Mouse (Mus musculus) intestine, embryonic 15.5 days (tissue): ENCODE results near the gene Cd36. TPM values are rescaled to one million over a fixed set of nuclear protein-coding genes. Genes with fewer than 3 reads are reported as not detected.

Experiments used
- ATAC-seq: fragments of 200-750 bp; cut with Nextera tagmentation; 2 replicates; pipeline ENCODE4 v1.8.0; 2017; ENCODE audit warnings: moderate TSS enrichment, moderate library complexity
- H3K27ac ChIP-seq: fragments of 300-500 bp; sonication (generic); 2 replicates; pipeline ENCODE4 v1.5.1; 2015; ENCODE audit warnings: mild to moderate bottlenecking, inconsistent platforms
- H3K27me3 ChIP-seq: fragments of 300-500 bp; sonication (generic); replicated peaks from 2 replicates; pipeline ENCODE4 v1.6.1; 2015; ENCODE audit warnings: inconsistent platforms
- H3K36me3 ChIP-seq: fragments of 300-500 bp; sonication (generic); 2 replicates; pipeline ENCODE4 v1.6.1; 2015; ENCODE audit warnings: inconsistent platforms
- H3K4me1 ChIP-seq: fragments of 300-500 bp; sonication (generic); replicated peaks from 2 replicates; pipeline ENCODE4 v1.6.1; 2015; ENCODE audit warnings: inconsistent platforms
- H3K4me2 ChIP-seq: fragments of 300-500 bp; sonication (generic); replicated peaks from 2 replicates; pipeline ENCODE4 v1.6.1; 2015; ENCODE audit warnings: mild to moderate bottlenecking, inconsistent platforms
- H3K4me3 ChIP-seq: fragments of 300-500 bp; sonication (generic); replicated peaks from 2 replicates; pipeline ENCODE4 v1.5.1; 2015; ENCODE audit warnings: inconsistent platforms
- H3K9ac ChIP-seq: fragments of 300-500 bp; sonication (generic); 2 replicates; pipeline ENCODE4 v1.6.1; 2015; ENCODE audit warnings: inconsistent platforms
- H3K9me3 ChIP-seq: fragments of 300-500 bp; sonication (generic); 2 replicates; pipeline ENCODE4 v1.6.1; 2016; ENCODE audit warnings: inconsistent platforms
- WGBS: fragments of 180-500 bp; shearing (Covaris S2); methylation state at CpG from one replicate; pipeline ENCODE4 v1.1.7; 2015; 5-methylcytosine and 5-hydroxymethylcytosine counted together
- polyA plus RNA-seq: library from polyadenylated mRNA; unstranded; fragments of >200 nt; fragmentation: Nextera tagmentation; extraction: Ambion mirVana; gene quantifications from 2 replicates; pipeline ENCODE4 v1.2.1, GENCODE M21; 2015

Gene Cd36
- polyA plus RNA-seq, 1 experiment from 2014 or later: 31.6 TPM

DNA sequence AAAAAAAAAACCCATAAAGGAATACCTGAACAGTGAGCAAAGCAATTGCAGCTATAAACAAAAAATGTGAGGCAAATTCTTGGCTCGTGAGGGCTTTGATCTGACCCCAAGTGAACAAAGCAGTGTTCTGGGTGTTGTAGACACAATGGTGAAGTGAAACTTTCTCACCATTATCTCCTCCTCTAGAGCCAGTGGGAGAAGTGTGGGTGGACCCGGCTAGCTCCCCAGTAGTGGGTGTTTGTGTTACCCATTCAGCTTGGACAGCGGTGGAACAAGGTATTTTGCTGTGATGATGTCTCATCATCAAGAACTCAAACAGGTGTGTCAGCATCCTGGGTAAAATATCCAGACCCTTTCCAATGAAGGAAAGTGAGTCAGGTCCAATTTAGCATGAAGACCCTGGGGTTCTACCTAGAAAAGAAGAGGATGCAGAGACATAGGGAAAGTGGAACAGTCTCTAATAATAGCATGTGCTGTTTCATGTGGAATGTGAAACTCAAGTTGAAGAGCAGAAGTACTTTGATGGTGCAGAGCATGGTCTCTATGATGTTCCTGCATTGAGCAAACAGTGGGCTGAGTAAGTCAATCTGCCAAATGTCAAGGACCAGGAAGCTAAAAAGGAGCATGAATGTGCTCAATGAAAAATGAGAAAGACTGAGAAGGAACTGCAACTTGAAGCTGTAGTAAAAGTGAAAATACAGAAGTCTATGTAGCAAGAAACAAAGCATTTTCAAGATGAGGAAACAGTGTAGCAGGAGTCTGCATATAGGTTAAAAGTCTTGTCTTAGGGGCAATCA lies 34.3 kb downstream of the Cd36 start:
- Histone ChIP-seq H3K36me3 (no peaks in the 10 kb centered on the region), H3K4me2 (no peak overlapping the region), H3K27ac (no peak overlapping the region), H3K4me3 (no peak overlapping the region), H3K9ac (no peak overlapping the region), H3K27me3 (no peaks in the 10 kb centered on the region), H3K4me1 (no peaks in the 10 kb centered on the region), H3K9me3 (no peaks in the 10 kb centered on the region)
- ATAC-seq: no peak
- 85% methylated on average over 3 of the region's 3 CpGs for WGBS

DNA sequence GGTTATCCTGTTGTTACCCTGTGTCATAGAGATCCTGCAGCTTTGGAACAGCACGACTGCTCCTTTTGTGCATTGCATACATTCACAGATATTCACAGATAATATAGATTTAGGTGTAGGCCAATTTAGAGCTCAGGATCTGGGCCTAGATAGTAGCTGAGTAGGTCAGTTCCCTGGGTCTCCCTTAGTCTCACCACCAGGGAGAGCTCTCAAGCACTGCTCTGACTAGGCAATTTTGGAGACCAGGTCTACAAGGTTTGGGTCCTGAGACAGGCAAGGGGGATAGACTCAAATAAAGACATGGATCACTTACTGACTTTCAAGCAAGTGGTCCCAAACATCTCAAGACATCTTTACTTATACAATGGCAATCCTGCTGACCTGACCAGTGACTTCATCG lies 38.0 kb downstream of the Cd36 start:
- H3K27me3 ChIP-seq: no peaks in the 10 kb centered on the region
- H3K4me1 ChIP-seq: no peaks in the 10 kb centered on the region
- H3K27ac ChIP-seq: no peak overlapping the region
- 80% methylated on average over 2 of the region's 2 CpGs for WGBS
- no peak overlapping the region for H3K9ac ChIP-seq
- H3K4me3 ChIP-seq: no peak overlapping the region
- H3K9me3 ChIP-seq: no peaks in the 10 kb centered on the region
- no peaks in the 10 kb centered on the region for H3K36me3 ChIP-seq
- no peak for ATAC-seq
- no peak overlapping the region for H3K4me2 ChIP-seq

DNA sequence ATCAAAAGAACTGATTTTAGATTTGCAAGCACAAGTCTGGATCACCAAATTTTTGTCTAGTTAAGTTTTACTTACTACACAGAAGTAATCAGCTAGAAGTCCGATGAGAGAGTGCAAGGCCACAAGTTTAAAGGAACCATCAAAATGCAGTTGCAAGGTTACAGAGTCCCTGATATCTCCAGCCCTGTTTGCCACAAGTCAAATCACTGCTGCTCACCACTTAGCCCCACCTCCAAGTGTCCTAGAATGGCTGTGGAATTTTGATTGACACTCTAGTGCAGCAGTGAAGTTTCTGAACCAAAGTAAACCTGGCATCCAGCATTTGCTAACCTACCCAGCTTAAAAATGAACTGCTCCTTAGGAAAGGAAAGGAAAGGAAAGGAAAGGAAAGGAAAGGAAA lies 39.0 kb downstream of the Cd36 start:
- Histone ChIP-seq H3K27me3 (no peaks in the 10 kb centered on the region), H3K4me3 (no peak overlapping the region), H3K36me3 (no peaks in the 10 kb centered on the region), H3K4me1 (no peaks in the 10 kb centered on the region), H3K9ac (no peak overlapping the region), H3K4me2 (no peak overlapping the region), H3K9me3 (no peaks in the 10 kb centered on the region), H3K27ac (no peak overlapping the region)
- WGBS: 74% methylated on average over 1 of the region's 1 CpGs
- no peak for ATAC-seq

DNA sequence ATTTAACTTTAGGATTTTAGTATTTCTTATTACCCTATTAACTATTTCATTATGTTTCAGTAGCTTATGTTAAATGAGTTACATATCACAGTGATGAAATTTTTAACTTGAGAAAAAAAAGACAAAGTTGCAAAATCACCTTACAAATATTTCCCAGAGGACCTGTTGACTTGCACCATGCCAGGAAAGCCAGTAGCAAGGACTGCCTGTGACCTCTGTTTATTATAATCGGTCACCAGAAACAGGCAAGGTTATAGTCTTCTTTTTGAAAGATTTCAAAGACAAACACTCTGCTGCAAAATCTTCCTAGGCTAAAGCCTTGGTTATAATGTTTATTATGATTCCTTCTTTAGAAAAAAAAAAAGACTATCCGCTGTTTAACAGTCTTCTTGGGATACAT lies 39.9 kb downstream of the Cd36 start:
- Histone ChIP-seq H3K9me3 (no peaks in the 10 kb centered on the region), H3K9ac (no peak overlapping the region), H3K27me3 (no peaks in the 10 kb centered on the region), H3K4me1 (no peaks in the 10 kb centered on the region), H3K27ac (no peak overlapping the region), H3K4me3 (no peak overlapping the region), H3K4me2 (no peak overlapping the region), H3K36me3 (no peaks in the 10 kb centered on the region)
- ATAC-seq: no peak
- 83% methylated on average over 2 of the region's 2 CpGs for WGBS

DNA sequence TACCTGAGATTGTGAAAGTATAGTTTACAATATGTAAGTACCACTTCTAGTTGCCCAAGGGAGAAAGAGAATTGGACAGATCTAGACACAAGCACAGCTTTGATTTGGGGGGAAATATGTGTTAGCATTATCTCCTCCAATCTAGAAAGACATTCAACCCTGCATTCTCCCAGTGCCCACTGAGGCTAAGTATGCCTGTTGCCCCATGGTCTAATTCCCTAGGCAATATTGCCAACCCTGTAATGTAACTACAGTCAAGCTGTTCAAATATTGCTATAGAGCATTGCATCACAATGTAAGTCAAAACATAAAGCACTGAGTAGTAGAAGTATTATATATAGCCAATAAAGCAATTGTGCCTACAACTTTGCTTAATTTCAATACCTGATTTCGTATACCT lies 40.3 kb downstream of the Cd36 start:
- WGBS: 92% methylated on average over 1 of the region's 1 CpGs

DNA sequence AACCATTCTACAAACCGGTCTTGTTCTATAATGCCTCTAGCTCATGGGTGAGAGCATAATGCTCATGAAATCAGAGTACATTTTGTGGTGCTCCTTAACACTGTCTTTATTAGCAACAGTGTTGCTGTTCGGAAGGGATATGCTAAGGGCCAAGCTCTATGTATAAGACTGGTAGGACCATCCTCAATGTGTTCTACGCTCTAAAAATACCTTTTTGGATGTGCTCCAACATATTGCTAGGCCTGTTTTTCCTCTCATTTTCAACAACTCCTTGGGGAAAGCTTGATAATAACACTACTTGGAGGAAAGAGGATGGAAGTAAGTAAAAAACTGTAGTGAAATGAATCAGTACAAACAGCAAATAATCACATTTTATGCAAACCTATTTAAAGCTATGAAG lies 44.7 kb downstream of the Cd36 start:
- H3K9ac ChIP-seq: no peak overlapping the region
- no peaks in the 10 kb centered on the region for H3K9me3 ChIP-seq
- no peak for ATAC-seq
- no peaks in the 10 kb centered on the region for H3K27me3 ChIP-seq
- H3K4me3 ChIP-seq: no peak overlapping the region
- no peaks in the 10 kb centered on the region for H3K36me3 ChIP-seq
- no peak overlapping the region for H3K27ac ChIP-seq
- no peak overlapping the region for H3K4me2 ChIP-seq
- no peaks in the 10 kb centered on the region for H3K4me1 ChIP-seq
- WGBS: 72% methylated on average over 3 of the region's 3 CpGs

More for the DNA sequence above, 40.3 kb downstream of the Cd36 start:
- H3K9ac ChIP-seq: no peak overlapping the region
- H3K9me3 ChIP-seq: no peaks in the 10 kb centered on the region
- no peak for ATAC-seq
- no peaks in the 10 kb centered on the region for H3K27me3 ChIP-seq
- H3K36me3 ChIP-seq: no peaks in the 10 kb centered on the region
- no peak overlapping the region for H3K4me3 ChIP-seq
- no peaks in the 10 kb centered on the region for H3K4me1 ChIP-seq
- H3K4me2 ChIP-seq: no peak overlapping the region
- H3K27ac ChIP-seq: no peak overlapping the region

DNA sequence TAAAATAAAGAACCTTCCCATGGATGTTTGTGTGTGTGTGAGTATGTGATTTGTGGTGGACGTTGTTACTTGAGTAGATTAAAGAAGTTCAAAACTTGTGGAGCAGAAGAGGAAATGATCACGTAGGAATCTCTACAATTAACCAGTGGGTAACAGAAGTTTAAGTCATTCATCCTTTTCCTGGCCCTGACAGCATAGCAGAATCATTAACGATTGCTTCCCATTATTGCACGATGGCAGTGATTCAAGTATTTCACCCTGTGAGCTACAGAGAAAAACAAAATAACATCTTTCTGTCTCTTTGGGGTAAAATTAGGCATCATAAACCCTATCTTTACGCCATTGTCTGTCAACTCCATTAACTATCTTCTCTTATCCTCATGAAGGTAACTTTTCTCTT lies 45.3 kb downstream of the Cd36 start:
- ATAC-seq: no peak
- H3K9me3 ChIP-seq: no peaks in the 10 kb centered on the region
- H3K4me2 ChIP-seq: no peak overlapping the region
- H3K27me3 ChIP-seq: no peaks in the 10 kb centered on the region
- no peak overlapping the region for H3K27ac ChIP-seq
- no peak overlapping the region for H3K9ac ChIP-seq
- H3K4me1 ChIP-seq: no peaks in the 10 kb centered on the region
- no peak overlapping the region for H3K4me3 ChIP-seq
- WGBS: 67% methylated on average over 5 of the region's 5 CpGs
- no peaks in the 10 kb centered on the region for H3K36me3 ChIP-seq

DNA sequence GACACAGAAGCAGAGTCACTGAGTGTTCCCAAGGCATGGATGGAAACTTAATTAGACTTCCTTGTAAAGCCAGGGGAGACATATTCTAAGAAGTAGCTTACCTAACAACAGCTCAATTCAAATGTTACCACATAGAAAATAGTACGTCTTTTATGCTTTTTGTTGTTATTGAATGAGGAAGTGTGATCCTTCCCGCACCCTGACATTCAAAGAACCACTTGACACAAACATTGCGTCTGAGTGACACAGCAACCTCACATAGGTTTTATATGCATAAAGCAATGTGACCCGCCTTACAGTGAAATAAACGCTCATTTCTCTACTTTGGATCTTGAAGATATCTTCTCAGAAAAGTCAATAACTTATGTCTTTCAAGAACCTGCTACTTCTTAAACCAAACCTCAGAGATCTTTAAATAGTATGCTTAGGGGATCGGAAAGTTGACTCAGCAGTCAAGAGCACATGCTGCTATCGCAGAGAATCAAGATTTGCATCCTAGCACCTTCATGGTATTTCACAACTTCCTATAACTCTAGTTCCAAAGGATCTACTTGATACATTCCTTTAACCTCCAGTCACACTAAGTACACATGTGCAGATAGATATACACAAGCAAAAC lies 46.4 kb downstream of the Cd36 start:
- no peak for ATAC-seq
- Histone ChIP-seq H3K9ac (no peak overlapping the region), H3K9me3 (no peaks in the 10 kb centered on the region), H3K4me1 (no peaks in the 10 kb centered on the region), H3K36me3 (no peaks in the 10 kb centered on the region), H3K4me3 (no peak overlapping the region), H3K27me3 (no peaks in the 10 kb centered on the region), H3K4me2 (no peak overlapping the region), H3K27ac (no peak overlapping the region)
- WGBS: 86% methylated on average over 7 of the region's 7 CpGs

DNA sequence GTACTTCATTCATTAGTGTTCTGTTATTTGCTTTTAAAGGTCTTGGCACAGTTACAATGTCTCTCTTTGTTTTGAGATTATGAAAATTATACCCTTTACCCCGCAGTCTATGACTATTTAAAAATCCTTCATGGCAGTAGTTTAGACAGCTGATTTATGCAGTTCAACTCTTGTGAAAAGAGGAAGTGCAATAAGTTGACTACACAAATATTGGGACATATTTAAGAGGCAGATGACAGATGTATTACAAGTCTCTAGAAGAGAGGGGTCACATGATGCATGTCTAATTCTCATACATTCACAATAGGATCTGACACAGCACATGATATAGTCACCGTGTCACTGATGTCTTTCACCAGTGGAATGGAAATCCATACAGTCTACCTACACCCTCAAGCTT lies 49.1 kb downstream of the Cd36 start:
- H3K4me1 ChIP-seq: no peaks in the 10 kb centered on the region
- H3K4me2 ChIP-seq: no peak overlapping the region
- no peak for ATAC-seq
- no peak overlapping the region for H3K27ac ChIP-seq
- H3K27me3 ChIP-seq: no peaks in the 10 kb centered on the region
- no peaks in the 10 kb centered on the region for H3K36me3 ChIP-seq
- WGBS: 70% methylated on average over 2 of the region's 2 CpGs
- no peaks in the 10 kb centered on the region for H3K9me3 ChIP-seq
- no peak overlapping the region for H3K4me3 ChIP-seq
- H3K9ac ChIP-seq: no peak overlapping the region

DNA sequence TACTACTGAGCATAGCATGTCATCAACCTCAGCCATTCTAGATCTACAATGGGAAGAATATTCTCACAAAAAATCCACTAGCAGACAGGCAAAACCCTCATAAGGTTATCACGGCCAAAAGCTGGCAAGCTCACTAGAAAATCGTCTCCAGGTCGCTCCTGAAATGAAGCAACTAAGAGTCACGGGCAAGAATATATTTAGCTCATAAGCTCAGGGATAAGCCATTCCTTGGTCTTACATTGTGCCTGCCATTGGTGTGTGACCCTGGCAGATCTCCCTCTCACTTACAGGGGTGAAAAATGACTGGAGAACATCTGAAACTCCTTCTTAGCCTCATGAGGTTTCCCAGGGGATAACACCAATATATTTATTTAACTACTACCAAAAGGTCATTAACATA lies 52.2 kb downstream of the Cd36 start:
- Histone ChIP-seq H3K9me3 (no peaks in the 10 kb centered on the region), H3K9ac (no peak overlapping the region), H3K4me3 (no peak overlapping the region), H3K4me2 (no peak overlapping the region), H3K4me1 (no peaks in the 10 kb centered on the region), H3K27ac (no peak overlapping the region), H3K36me3 (no peaks in the 10 kb centered on the region), H3K27me3 (no peaks in the 10 kb centered on the region)
- WGBS: 80% methylated on average over 4 of the region's 4 CpGs
- ATAC-seq: no peak

DNA sequence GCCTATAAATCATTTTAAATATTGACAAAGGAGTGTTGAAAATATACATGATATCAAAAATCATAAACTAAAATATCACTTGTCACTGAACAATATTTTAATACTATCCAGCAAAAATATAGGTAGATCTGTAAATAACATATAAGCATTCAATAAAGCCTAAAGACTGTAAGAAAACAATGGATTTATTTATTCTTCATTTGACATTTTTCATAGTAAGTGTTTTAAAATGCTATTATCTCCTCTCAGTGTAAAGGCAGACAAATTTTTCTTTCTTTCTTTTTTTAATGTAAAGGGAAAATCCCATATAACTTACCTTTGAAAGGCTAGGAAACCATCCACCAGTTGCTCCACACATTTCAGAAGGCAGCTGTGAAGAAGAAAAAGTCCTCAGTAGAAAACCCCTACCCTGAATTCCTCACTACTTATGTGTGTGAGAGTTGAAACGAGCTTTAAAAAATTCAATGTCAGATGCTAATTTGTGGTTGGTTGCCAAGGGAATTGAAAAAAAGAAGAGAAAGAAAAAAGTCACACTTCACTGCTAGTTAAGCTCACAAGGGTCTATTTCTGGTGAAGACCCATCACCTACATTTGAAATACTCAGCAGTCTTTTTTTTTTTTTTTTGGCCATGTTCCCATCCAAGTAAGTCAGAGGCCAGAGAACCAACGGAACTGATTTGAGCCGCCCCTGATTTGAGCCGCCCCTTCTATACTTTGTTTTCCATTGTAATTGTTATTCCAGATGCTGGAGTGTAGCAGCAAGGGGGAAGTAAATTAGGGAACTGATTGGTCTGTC lies 53.1 kb downstream of the Cd36 start:
- 45% methylated on average over 4 of the region's 4 CpGs for WGBS
- no peaks in the 10 kb centered on the region for H3K4me1 ChIP-seq
- no peak overlapping the region for H3K4me3 ChIP-seq
- no peak overlapping the region for H3K27ac ChIP-seq
- H3K27me3 ChIP-seq: no peaks in the 10 kb centered on the region
- H3K36me3 ChIP-seq: no peaks in the 10 kb centered on the region
- no peak for ATAC-seq
- no peak overlapping the region for H3K4me2 ChIP-seq
- no peaks in the 10 kb centered on the region for H3K9me3 ChIP-seq
- H3K9ac ChIP-seq: no peak overlapping the region

DNA sequence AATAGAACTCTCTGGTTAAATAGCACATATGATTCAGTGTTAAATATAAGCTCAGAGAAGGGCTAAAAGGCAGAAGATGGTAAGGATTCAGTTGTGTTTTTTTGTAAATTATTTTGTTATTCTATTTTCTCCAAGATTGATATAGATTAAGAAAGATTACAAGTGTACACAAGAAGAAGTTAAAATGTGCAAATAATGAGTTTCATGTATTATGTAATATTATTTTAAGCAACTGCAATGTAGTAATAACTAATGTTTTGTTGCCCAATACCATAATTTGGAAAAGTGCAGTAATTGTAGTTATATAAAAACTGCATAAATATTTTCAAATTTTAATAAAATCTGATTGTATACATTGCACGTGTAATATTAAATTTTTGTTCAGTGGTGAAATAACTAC lies 54.8 kb downstream of the Cd36 start:
- Histone ChIP-seq H3K4me1 (no peaks in the 10 kb centered on the region), H3K27ac (no peak overlapping the region), H3K4me3 (no peak overlapping the region), H3K27me3 (no peaks in the 10 kb centered on the region), H3K36me3 (no peaks in the 10 kb centered on the region), H3K9ac (no peak overlapping the region), H3K4me2 (no peak overlapping the region), H3K9me3 (no peaks in the 10 kb centered on the region)
- 89% methylated on average over 1 of the region's 1 CpGs for WGBS
- no peak for ATAC-seq
